Mouse (Mus musculus): Measurements from ENCODE around the gene Slc37a2.

- TF ChIP-seq CTCF (IDR thresholded peaks at IDR 0.05; ENCODE audit: low read depth, low read length) (no peak), POLR2A (IDR thresholded peaks at IDR 0.05; ENCODE audit: borderline replicate concordance, low read depth, low read length) (no peak)
Observed at GRCm38 (mm10) chr9:37249976-37250375, 5.6 kb downstream of the Slc37a2 start.

All from bone marrow macrophage, adult 2 months (primary cell).